Mouse (Mus musculus) intestine, embryonic 15.5 days (tissue): Measurements from ENCODE around the gene E2f4. TPM values are rescaled to one million over a fixed set of nuclear protein-coding genes. Genes with fewer than 3 reads are reported as not detected.

Experiments used
- ATAC-seq: fragments of 200-750 bp; cut with Nextera tagmentation; 2 replicates; pipeline ENCODE4 v1.8.0; 2017; ENCODE audit warnings: moderate TSS enrichment, moderate library complexity
- H3K27ac ChIP-seq: fragments of 300-500 bp; sonication (generic); 2 replicates; pipeline ENCODE4 v1.5.1; 2015; ENCODE audit warnings: mild to moderate bottlenecking, inconsistent platforms
- H3K27me3 ChIP-seq: fragments of 300-500 bp; sonication (generic); replicated peaks from 2 replicates; pipeline ENCODE4 v1.6.1; 2015; ENCODE audit warnings: inconsistent platforms
- H3K36me3 ChIP-seq: fragments of 300-500 bp; sonication (generic); 2 replicates; pipeline ENCODE4 v1.6.1; 2015; ENCODE audit warnings: inconsistent platforms
- H3K4me1 ChIP-seq: fragments of 300-500 bp; sonication (generic); replicated peaks from 2 replicates; pipeline ENCODE4 v1.6.1; 2015; ENCODE audit warnings: inconsistent platforms
- H3K4me2 ChIP-seq: fragments of 300-500 bp; sonication (generic); replicated peaks from 2 replicates; pipeline ENCODE4 v1.6.1; 2015; ENCODE audit warnings: mild to moderate bottlenecking, inconsistent platforms
- H3K4me3 ChIP-seq: fragments of 300-500 bp; sonication (generic); replicated peaks from 2 replicates; pipeline ENCODE4 v1.5.1; 2015; ENCODE audit warnings: inconsistent platforms
- H3K9ac ChIP-seq: fragments of 300-500 bp; sonication (generic); 2 replicates; pipeline ENCODE4 v1.6.1; 2015; ENCODE audit warnings: inconsistent platforms
- H3K9me3 ChIP-seq: fragments of 300-500 bp; sonication (generic); 2 replicates; pipeline ENCODE4 v1.6.1; 2016; ENCODE audit warnings: inconsistent platforms
- WGBS: fragments of 180-500 bp; shearing (Covaris S2); methylation state at CpG from one replicate; pipeline ENCODE4 v1.1.7; 2015; 5-methylcytosine and 5-hydroxymethylcytosine counted together
- polyA plus RNA-seq: library from polyadenylated mRNA; unstranded; fragments of >200 nt; fragmentation: Nextera tagmentation; extraction: Ambion mirVana; gene quantifications from 2 replicates; pipeline ENCODE4 v1.2.1, GENCODE M21; 2015

Gene E2f4
- polyA plus RNA-seq, 1 experiment from 2014 or later = 84.9 TPM

DNA sequence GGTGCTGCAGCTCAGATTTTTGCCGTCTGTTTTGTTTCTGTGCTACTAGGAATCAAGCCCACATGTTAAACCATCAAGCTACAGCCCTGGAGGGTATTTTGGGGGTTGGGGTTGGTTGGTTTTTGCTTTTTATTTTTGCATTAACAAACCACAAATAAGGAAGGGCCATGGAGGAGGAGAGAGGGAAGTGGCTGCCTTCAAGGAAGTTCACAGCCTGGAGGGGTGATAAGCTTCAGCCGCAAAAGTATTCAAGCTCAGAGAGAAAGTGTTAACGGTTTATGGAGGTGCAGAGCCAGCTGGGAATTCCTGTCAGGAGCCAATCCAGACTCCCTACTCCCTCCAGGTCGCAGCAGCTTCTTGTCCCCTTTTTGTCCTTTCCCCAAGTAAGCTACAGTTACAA, 41.5 kb downstream of the E2f4 start:
- Histone ChIP-seq H3K36me3 (peaks cover 23% of the 10 kb centered on the region), H3K4me2 (no peak overlapping the region), H3K27me3 (no peaks in the 10 kb centered on the region), H3K9ac (no peak overlapping the region), H3K9me3 (no peaks in the 10 kb centered on the region), H3K4me3 (no peak overlapping the region), H3K4me1 (peaks cover 20% of the 10 kb centered on the region), H3K27ac (no peak overlapping the region)
- WGBS = 36% methylated on average over 4 of the region's 4 CpGs
- ATAC-seq = no peak

DNA sequence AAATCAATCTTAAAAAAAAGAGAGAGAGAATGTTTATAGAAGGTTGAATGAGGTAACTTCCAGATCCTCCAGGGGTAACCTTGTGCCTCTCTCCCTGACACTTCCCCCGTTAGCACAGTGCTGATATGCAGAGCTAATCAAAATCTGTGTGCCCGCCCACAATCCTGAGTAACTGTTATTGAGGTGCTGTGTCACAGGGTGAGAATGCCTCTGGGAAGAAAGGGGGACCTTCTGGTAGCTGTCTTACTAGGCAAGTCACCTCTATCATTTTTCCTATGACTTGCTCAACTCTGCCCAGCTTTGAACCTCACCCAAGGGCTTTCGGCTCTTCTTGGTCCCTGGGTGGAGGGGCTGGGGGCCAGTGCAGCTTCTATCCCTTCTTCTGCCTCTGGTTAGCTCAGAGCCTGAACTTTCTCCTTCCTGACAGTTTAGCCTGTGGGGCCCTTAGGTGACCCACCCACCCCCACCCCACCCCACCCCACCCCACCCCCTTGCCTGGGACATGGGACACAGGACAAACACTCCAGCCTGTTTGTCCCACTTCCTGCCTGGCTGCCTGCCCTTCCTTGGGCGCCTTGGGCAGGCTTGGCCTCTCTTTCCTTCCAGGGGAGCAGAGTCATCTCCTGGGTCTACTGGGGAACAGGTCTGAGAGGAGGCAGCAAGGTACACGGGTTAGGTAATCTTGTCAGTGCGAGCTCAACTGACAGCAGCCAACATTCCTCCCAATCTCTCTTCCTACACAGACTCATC, 42.6 kb downstream of the E2f4 start:
- no peak overlapping the region for H3K4me3 ChIP-seq
- peak; percentile 50 for ATAC-seq
- H3K4me2 ChIP-seq = no peak overlapping the region
- no peaks in the 10 kb centered on the region for H3K9me3 ChIP-seq
- H3K27me3 ChIP-seq = no peaks in the 10 kb centered on the region
- WGBS = 57% methylated on average over 6 of the region's 6 CpGs
- H3K4me1 ChIP-seq = peaks cover 29% of the 10 kb centered on the region
- no peak overlapping the region for H3K9ac ChIP-seq
- H3K36me3 ChIP-seq = peaks cover 14% of the 10 kb centered on the region; the same call in 1 of the 2 replicates
- H3K27ac ChIP-seq = 0 out of 2 replicates have a peak overlapping the region, but pooled peaks have one; percentile 54

DNA sequence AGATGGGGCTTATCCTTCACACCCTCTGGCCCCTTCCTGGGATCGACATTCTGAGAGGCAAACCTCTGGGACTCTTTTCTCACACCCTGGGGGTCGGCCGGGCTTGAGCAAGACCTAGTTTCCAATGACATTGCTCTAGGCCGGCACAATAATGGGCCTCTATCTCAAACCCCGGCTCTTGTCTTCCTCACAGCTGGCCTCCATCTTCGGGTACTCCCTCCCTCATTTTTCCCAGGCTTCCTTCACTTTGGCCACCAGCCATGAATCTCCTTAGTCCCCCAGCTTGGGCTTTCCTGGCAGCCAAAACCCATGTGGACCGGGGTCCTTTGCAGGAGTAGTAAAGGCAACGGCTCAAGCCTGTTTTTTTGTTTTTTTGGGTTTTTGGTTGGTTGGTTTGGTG, 43.9 kb downstream of the E2f4 start:
- Histone ChIP-seq H3K27me3 (no peaks in the 10 kb centered on the region), H3K9ac (no peak overlapping the region), H3K9me3 (no peaks in the 10 kb centered on the region), H3K27ac (peak overlapping the region; percentile 54), H3K36me3 (peaks cover 5% of the 10 kb centered on the region; the same call in 1 of the 2 replicates), H3K4me1 (peaks cover 42% of the 10 kb centered on the region), H3K4me2 (peak overlapping the region; percentile 5; the same call in 1 of the 2 replicates), H3K4me3 (no peak overlapping the region)
- ATAC-seq = no peak
- 43% methylated on average over 8 of the region's 8 CpGs for WGBS

DNA sequence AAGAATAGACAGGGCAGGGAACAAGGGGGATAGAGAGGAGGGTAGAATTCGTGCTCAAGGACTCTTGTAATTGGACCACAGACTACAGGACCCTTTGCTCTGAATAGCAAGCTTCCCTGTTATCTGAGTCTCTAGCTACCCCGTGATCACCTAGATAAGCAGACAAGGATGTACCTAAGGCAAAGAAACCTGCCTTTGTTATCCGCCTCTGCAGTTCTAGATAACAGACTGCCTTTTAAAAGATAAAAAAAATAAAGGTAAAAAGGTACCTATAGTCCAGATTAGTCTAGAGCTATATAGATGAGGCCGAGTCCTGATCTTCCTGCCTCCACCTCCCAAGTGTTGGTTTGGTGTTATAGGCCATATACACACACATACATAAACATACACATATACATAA, 45.3 kb downstream of the E2f4 start:
- Histone ChIP-seq H3K4me3 (no peak overlapping the region), H3K9me3 (no peaks in the 10 kb centered on the region), H3K9ac (no peak overlapping the region), H3K4me1 (peaks cover 50% of the 10 kb centered on the region), H3K27ac (no peak overlapping the region), H3K4me2 (no peak overlapping the region), H3K36me3 (no peaks in the 10 kb centered on the region), H3K27me3 (no peaks in the 10 kb centered on the region)
- WGBS = 58% methylated on average over 4 of the region's 4 CpGs
- no peak for ATAC-seq

DNA sequence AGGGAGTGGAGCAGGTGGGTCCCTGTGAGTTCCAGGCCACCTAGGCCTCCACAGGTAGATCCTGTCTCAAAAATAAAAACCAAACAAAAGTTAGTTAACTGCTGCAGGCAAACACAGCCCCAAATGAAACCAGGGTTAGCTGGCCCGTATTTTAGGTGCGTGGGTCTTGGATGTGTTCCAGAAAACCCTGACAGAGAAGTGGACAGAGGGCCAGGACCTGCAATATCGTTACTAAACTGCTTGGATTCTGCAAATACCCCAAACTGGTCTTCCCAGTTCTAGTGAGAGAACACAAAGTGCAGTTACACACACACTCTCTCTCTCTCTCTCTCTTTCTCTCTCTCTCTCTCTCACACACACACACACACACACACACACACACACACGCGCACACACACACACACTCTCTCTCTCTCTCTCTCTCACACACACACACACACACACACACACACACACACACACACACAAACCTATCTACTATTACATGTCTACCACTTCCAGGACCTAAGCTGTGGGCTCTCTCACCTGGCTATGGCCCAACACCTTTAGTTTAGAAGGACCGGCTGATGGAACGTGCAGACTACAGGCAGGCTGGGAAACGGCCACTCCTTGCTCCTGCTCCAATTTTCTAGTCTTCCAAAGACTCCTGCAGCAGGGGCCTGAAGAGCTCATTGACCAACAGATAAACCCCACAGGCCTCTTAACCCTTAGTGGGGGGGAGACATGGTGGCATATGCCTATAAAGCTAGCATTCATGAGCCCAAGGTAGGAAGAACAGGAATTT, 46.5 kb downstream of the E2f4 start:
- WGBS = 47% methylated on average over 8 of the region's 8 CpGs
- H3K4me1 ChIP-seq = peaks cover 50% of the 10 kb centered on the region
- no peaks in the 10 kb centered on the region for H3K36me3 ChIP-seq
- H3K9ac ChIP-seq = no peak overlapping the region
- H3K4me2 ChIP-seq = no peak overlapping the region
- H3K27me3 ChIP-seq = 0 out of 2 replicates have a peak, but pooled peaks cover 6% of the 10 kb centered on the region
- no peak for ATAC-seq
- no peaks in the 10 kb centered on the region for H3K9me3 ChIP-seq
- H3K27ac ChIP-seq = no peak overlapping the region; the same call in 1 of the 2 replicates
- no peak overlapping the region for H3K4me3 ChIP-seq

DNA sequence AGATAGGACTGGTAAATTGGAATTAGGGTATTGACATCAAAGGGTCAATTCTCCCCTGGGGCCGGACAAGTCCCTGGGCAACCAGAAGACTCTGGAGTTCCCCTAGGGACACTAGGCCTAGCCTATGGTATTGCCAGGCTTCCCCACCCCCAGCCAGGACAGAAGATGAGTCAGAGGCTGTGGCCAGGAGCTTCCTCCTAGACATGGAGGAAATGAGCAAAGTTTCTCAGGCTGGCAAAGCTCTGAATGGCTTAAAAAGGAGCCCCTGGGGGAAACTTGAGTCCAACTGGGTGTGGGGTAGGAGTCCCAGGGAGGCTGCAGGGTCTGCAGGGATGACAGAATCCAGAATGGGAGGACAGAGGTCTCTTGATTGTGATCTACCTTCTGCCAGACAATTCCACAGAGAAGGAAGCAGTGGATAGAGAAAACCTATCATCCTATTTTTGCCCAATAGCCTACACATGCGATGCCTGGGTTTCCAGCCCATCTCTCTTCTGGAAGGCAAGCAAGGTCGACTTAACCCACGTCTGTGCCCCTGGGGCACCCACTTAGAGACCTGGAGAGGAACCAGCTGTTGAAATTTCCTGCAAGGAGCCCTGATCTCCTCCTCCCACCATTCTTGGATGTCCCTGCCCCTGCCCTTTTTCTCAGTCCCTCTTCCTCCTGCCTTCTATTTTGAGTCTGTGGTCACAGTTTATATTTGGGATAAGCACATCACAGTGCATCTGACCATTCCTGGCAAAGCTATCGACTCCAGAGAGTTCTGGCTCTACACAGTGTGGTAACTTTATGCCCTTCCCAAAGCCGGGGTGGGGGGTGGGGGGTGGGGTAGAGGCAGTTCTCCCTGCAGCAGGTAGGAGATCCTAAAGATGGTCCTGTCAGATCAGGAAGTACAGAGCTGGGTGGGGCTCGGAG, 47.9 kb downstream of the E2f4 start:
- Histone ChIP-seq H3K4me3 (no peak overlapping the region), H3K27ac (peak overlapping the region; percentile 40; the same call in 1 of the 2 replicates), H3K4me2 (peak overlapping the region; percentile 98), H3K27me3 (peaks cover 9% of the 10 kb centered on the region; the same call in 1 of the 2 replicates), H3K9me3 (no peaks in the 10 kb centered on the region), H3K9ac (0 out of 2 replicates have a peak overlapping the region, but pooled peaks have one; percentile 8), H3K4me1 (peaks cover 53% of the 10 kb centered on the region), H3K36me3 (no peaks in the 10 kb centered on the region)
- no peak for ATAC-seq
- WGBS = 44% methylated on average over 7 of the region's 7 CpGs

DNA sequence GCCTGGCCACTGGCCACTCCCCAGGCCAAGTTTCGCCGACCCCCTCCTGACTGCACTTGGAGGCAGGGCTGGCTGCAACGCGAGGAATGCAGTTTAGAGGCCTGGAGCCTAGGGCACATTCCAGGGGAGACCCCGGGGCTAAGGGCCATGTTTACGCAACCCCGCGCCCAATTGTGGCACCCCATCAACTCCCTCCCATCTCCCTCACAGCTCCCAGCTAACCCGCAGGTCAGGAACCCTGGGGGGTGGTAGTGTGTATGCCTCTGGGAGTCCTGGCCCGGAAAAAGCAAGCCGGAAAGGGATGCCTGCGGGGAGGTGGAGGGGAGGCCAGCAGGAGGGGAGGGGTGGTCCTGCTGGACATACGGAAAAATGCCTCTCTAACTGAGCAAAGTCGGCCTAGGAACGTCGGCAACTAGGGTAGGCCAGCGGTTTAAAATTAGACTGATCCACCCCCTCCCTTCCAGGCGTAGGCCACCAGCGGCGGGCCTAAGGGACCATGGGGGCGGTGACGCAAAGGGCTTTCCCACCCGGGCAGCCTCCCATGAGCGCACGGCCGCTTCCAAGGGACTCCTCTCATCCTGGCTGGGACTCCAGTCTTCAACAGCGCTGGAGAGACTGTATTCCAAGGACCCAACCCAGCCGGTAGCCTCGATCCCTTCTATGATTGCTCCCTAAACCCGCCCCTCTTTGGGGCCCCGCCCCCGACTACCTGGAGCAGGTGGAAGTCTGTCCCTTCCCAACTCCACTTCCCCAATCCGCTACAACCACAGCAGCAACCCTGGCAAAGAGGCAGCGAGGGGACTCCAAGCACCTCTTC, 49.4 kb downstream of the E2f4 start:
- Histone ChIP-seq H3K27ac (peak overlapping the region; percentile 92), H3K4me3 (peak overlapping the region; percentile 74), H3K36me3 (no peaks in the 10 kb centered on the region), H3K27me3 (peaks cover 10% of the 10 kb centered on the region; the same call in 1 of the 2 replicates), H3K9me3 (no peaks in the 10 kb centered on the region), H3K4me1 (peaks cover 40% of the 10 kb centered on the region), H3K4me2 (peak overlapping the region; percentile 98), H3K9ac (peak overlapping the region; percentile 66)
- 1% methylated on average over 34 of the region's 34 CpGs for WGBS
- ATAC-seq = peak; percentile 65

DNA sequence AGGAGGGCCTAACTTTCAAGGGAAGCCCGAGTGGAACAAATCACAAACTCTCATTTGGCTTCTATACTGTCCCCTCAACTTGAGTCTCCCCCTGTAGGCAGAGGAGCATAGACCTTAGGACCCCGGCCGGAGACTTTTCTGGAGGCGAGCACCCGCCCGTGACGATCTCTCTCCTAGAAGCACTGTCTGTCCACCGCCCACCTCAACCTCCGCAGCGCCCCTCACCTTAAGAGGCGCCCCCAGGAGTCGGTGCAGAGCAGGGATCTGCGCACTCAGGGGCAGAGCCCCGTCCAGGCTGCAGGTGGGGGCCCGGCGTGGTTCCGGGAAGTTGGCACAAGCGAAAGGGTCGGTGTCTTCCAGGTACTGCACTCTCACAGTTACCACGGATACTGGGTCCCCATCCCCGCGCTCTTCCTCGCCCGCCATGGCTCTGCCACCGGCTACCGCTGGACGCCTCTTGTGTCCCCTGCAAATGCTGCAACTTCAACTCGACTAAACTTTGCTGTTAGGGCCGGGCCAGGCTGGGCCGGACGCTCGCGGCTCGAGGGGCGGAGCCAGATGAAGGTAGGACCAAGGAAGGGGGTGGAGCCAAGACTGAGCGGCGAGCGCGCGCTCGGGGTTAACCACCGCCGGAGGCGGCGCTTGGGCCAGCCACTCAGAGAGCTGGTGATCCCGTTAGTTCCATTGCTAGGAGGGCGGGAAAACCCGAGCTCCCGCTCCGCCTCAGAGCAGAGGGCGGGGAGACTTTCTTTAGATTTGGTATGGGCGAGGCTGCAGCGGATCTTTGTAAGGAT, 50.2 kb downstream of the E2f4 start, which contains the start of gene Fhod1:
Gene Fhod1, minus strand, starts transcription at position 526 of the 794 bp plus-strand sequence.
- peak within 1 kb of the TSS; percentile 66 for H3K9ac ChIP-seq
- WGBS = under 1% methylated on average over 53 of the region's 53 CpGs
- H3K27me3 ChIP-seq = peaks cover 10% of the 10 kb centered on the region; the same call in 1 of the 2 replicates
- ATAC-seq = peak; percentile 92
- H3K27ac ChIP-seq = peak within 1 kb of the TSS; percentile 92
- H3K4me2 ChIP-seq = peak within 1 kb of the TSS; percentile 98
- peaks cover 40% of the 10 kb centered on the region for H3K4me1 ChIP-seq
- H3K9me3 ChIP-seq = no peaks in the 10 kb centered on the region
- no peaks in the 10 kb centered on the region for H3K36me3 ChIP-seq
- peak within 1 kb of the TSS; percentile 74 for H3K4me3 ChIP-seq

DNA sequence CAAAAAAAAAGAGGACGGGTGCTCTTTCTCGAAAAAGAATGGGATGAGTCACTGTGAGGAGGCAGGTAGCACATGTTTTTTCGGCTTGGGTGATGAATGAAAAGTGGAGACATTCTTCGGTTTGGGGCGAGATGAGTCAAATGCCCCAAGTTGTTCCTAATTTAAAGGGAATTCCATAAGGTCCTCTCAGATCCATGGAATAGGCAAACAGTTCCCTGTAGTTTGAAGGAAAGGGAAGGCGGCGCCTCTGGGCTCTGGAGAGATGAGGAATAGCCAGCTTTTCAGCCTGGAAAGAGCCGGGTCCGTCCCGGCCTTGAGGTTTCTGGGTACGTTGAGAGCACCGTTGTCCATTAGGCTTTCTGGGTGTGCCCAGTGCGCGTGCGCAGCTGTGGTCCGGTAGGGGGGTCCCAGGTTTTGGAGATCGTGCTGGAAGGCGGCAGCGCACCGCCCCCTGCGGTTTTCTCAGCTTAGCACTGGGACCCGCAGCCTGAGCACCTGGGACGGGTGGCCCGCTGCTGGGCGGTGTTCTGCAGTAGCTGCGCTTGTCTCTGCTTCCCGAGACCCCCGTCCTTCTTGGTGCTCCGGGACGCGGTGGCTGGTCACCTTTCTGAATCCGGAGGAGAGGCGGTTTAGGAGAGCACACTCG, 51.1 kb downstream of the E2f4 start, which contains the start of gene Slc9a5:
Gene Slc9a5, plus strand, starts transcription at position 394 of the 646 bp plus-strand sequence.
- peak within 1 kb of the TSS; percentile 98 for H3K4me2 ChIP-seq
- under 1% methylated on average over 34 of the region's 34 CpGs for WGBS
- peaks cover 40% of the 10 kb centered on the region for H3K4me1 ChIP-seq
- peak within 1 kb of the TSS; percentile 92 for H3K27ac ChIP-seq
- H3K27me3 ChIP-seq = peaks cover 10% of the 10 kb centered on the region; the same call in 1 of the 2 replicates
- peak within 1 kb of the TSS; percentile 74 for H3K4me3 ChIP-seq
- H3K36me3 ChIP-seq = no peaks in the 10 kb centered on the region
- no peaks in the 10 kb centered on the region for H3K9me3 ChIP-seq
- H3K9ac ChIP-seq = peak within 1 kb of the TSS; percentile 66
- ATAC-seq = peak; percentile 11; the same call in 1 of the 2 replicates
